Mouse (Mus musculus) testis, postnatal 10 days (tissue): ENCODE data around the gene Prok1.

Experiments
- DNase-seq: peaks from one replicate; pipeline ENCODE4 v3.0.0; 2021; ENCODE audit warnings: low spot score

Gene Prok1

DNA sequence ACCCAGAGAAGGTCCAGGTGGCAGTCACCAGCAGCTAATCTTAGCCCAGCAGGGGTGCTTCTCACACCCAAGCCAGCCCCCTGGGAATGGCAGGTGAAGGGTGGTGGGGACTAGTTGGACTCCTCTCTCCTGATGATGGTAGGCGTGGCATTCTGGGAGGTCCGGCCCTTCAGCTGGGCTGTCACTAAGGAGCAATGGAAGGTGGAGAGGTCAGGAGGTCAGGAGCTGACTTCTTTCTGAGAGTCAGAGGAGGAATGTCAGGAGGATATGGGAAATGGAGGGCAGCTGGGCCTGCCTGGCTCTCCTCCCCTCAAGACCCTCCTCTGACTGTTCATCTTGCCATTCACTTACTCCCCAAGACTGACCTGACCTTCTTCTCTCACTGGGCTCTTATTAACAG, 1.5 kb downstream of the Prok1 start:
- no peak for DNase-seq

DNA sequence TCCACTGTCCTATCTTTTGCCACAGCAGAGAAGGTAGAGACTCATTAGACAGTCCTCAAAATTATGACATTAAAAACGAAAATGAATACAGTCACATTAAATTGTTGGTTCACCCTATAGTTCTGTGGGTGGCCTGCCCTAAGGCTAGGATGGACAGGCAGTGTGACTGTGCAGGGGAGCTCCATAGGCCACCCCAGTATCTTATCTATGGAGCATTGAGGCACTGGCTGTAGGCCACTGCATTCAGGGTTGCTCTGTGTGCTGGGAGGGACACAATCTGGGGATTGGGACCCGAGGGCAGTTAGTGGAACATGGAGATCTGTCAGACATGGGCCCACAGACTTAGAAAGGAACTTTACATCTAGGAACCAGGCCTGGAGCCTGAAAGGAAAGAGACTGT, 5.6 kb downstream of the Prok1 start:
- no peak for DNase-seq

DNA sequence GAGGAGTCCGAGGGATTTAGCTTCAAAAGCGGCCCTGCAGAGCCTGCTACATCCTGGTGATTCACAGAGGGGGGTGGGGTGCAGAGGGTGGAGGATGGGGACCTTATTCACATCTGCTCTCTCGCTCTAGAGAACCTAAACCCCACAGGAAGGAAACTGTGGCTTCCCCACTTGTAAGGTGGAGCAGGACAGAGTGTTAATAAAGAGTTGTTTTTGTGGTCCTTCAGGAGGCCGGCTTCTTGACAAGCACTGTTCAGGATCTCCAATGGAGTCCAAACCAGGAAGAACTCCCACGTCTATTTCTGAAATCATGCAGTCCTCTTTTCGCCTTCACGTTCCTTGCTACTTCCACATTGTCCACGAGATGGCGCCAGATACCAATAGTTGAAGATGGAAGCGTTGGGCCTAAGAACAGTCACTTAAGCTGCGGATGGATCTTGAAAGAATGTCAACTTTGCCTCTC, 6.1 kb downstream of the Prok1 start:
- DNase-seq, result peak; percentile 92

DNA sequence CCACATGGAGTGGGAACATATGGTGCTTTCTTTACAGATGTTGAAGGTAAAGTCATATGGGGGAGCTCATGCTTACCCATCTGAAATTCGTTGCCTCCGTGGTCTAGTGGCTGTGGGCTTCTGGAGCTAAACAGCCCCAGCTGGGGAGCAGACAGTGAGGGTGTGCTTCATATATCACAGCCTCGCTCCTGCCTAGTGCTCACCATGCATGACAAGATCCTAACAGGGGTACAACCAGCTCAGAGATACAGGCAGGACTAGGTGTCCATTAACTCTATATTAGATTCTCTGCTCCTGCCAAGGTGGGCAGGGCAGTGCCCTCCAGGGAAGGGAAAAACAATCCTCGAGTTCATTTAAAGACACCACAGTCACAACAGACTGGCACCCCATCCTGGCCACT, 8.3 kb downstream of the Prok1 start:
- no peak for DNase-seq

DNA sequence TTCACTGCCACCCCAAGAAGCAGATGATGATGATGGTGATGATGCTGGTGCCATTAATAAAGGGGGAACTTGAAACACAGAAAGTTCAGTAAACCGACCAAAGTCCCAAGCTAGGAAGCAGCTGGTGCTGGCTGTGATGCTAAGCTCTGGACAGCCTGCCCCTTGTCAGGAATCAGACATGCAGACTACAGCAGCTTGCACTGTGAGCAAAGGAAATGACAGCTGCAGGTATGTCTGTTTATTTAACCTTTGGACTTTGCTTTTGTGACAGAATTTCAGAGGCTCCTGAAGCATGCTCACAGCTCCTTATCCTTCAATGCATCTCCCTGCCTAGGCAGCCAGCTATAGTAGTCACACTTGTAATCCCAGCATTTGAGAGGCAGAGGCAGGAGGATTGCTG, 9.0 kb downstream of the Prok1 start, which contains the start of gene A630076J17Rik:
TSS of gene A630076J17Rik (plus strand) at position 88 of the 400 bp plus-strand sequence.
- DNase-seq, result no peak

DNA sequence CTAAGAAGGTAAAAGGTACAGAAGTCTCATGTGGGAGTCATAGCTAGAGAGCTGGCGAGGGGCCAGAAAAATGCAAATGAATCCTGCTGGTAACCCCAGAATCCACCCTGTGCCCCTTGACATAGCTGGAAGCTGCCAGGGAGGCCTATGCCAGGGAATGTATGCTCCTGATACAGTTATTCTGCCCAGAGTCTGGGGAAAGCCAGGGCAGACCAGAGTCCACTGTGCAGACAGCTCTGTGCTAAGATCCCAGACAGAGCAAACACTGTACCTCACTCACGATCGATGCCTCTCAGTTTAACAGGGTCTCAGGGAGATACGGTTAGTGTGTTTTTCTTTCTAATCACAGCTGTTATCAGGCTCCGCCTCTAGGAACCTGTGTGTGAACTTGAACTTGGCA, 9.7 kb downstream of the Prok1 start:
- peak; percentile 53 for DNase-seq

DNA sequence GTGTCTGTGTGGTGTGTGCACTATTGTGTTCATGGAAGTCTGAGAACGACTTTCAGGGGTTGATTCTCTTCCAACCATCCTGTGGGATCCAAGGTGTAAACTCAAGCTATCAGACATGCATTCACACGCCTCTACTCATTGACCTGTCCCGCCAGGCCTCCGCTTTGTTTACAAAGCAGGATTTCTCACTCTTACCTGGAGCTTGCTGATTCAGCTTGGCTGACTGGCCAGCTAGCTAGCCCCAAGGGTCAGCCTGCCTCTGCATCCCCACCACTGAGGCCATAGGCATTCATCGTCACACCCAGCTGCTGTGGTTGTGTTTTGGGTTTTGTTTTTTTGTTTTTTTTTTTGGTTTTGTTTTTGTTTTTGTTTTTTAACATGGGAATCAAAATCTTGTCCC, 10.3 kb downstream of the Prok1 start:
- DNase-seq, result no peak

DNA sequence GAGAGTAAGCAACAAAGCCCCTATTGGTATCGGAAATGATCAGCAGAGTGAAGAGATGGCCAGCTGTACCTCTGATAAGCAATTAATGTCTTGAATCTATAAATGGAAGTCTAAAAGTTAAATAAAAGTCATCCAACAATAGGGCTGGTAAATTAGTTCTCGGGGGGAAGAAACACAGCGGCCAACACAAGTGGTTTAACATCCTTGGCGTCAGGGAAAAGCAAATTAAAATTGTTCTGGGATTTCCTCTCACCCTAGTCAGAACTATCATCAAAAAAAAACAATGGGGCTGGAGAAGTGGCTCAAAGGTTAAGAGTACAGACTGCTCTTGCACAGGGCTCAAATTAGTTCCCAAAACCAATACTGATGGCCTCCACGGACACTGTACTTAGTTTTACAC, 13.7 kb downstream of the Prok1 start:
- DNase-seq, result no peak

DNA sequence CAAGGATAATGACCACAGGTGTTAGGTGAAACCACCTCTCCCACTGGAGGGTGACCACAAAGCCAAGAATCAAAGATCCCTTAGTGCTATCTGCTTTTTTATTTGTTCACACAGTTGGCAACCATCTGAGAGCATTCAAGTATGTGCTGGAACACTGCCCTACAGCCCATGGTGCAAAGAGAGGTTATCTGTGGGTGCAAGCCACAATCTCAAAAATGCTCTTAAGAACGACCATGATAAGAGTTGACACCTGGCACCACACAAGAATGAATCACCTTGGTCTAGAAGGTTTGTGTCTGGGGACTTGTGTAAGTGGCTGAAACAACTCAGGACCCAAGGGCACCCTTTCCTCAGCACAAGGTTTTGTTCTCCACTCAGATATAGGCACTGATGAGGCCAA, 16.3 kb downstream of the Prok1 start:
- no peak for DNase-seq

DNA sequence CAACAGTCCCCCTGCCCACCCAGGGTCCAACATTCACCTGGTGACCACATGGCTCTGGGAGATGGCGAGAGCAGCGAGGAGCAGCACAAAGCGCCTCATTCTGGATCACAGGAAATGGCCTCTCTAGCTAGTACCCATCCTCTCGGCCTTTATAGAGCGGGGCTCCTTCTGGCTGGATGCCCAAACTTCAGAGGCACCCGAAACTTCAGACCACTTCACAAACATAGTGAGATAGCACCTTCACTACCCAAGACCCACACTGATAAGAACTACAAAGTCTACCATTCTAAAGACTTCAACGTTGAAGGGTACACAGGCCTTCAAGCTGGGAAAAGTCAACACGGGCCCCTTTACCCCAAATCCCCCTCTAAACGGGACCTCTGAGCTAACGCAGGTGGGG, 17.9 kb downstream of the Prok1 start, which contains the start of gene Cym:
TSS of gene Cym (minus strand) at position 125 of the 400 bp plus-strand sequence.
- DNase-seq, result no peak

DNA sequence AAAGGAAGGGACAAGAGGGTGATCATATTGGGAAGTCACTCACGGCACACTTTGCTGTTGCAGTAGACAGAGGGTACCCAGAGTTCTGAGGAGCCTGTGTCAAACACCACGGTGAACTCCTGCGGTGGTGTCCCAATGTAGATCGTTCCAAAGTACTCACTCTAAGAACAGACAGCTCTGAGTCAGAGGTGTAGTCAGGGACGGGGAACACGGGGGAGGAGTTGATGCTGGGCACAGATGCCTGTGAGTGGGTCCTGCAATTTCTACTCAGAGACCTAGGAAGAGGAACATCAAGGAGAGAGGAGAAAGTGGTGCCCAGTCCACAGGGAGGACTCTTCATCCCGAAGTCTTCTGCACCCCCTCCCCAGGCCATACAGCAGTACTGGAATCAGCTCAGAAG, 20.9 kb downstream of the Prok1 start:
- no peak for DNase-seq

DNA sequence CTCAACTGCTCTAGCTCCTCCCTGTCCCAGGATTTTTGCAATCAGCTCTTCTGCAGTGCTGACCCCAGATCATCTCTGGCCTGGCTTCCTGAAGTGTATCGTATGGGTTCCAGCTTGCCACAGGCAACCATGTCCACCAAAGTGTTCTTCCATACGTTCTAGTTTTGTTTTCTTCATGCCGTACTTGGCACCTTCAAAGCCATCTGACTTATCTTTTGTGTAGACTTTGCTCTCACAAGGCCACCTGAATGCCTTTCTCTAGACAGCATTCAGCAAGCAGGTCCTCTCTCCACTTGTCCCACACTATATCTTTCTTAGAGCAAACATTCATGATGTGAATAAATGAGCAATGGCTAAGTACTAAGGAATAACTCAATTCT, 22.4 kb downstream of the Prok1 start:
- DNase-seq, result no peak

DNA sequence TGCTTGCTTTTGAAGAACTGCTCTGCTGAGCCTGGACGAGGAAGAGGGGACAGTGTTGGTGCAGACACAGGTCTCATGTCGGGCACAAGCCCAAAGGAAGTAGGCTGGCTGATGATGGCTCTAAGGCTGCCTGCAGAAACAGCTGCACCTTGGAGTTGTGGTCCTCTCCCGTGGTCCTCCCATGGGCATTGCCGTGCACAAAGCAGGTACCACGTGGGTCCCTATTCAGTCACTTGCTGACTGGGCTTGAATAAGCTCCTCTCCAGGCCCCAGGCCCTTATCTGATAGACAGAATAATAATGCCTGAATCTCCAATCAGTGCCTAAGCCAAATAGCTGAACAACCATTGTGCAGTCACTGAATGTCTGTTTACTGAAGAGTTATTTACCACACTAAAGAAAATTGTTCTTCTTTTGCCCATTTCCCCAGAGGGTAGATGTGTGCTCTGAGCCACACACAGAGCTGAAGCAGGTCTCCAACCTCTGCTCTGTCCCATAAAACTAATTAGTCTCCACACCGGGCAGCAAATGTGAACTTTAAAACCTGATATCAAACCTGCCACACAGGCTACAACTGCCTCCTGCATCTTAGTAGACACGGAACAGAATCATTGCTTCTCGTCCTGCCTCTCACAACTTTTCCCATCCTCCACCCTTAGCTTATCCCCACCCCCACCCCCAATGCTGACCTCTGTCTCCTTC, 23.0 kb downstream of the Prok1 start:
- DNase-seq, result no peak

DNA sequence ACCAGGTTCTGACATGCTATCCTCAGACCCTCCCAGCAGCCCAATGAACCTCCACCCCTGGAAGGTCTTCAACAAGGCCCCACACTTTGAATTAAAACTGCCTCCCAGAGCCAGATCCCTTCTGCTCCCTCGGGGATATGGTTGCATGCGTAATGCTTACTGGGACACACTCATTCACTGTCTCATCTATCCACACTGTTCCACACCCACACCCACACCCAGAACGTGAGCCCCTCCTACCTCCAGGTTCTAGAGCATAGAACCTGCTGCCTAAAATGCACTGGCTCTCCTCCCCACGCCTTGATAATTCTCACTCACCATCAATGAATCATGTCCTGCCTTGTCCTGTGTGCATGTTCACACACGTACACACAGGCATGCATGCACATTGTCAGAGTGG, 24.9 kb downstream of the Prok1 start:
- no peak for DNase-seq

DNA sequence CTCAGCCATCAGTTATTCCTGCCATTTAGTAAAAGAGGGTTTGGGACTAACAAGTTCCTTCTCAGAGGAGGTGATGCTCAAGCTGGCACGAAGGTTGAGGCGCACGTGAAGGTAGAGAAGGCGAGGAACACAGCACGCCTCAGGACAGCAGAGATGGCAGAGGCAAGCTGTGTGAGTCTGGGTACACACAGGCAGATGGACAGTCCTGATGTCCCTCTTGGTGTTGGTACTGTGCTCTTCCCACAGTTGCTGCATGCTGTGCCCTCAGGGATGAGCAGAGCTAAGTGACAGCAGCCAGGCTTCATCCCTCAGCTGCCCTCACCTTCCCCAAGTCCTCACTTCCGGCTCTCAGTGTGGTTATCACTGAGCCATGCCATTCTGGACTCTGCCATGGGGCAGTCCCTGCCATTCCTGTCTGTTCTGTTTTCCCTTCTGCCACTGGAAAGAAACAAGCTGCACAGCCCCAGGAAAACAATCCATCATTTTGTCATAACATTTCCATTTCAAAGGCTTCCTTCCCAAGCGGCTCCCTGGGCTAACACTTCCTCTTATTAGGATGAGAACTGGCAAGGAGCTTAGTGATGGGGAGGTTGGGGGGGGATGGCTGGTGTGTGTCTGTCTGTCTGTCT, 31.8 kb downstream of the Prok1 start:
- no peak for DNase-seq

DNA sequence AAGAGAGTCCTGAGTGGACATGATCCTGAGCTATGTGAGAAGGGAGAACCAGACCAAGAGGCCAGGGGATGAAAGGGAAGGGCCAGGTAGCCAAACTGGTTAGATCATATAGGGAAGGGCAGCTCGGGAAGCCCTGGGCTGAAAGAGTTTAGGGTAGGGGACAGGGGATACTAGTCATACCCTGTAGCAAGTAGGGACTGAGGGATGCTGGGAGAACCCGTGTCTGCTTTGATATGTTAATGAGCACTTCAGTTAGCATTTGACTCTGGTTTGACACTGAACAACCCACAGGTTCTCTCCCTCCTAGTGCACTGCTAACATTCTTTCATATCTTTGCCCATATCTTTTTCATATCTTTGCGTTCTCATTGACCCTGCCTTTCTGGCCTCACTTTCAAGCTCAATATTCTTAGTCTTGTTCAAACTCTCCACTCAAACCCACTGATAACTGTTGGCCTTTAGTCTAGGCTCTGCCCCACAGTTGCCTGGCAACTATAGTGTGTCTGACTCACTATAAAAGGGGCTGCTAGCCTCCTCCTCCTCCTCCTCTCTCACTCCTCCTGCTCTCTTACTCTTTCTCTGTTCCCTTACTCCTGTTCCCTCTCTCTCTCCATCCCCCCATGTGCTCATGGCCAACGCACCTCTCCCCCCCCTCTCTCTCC, 32.9 kb downstream of the Prok1 start:
- DNase-seq, result no peak

DNA sequence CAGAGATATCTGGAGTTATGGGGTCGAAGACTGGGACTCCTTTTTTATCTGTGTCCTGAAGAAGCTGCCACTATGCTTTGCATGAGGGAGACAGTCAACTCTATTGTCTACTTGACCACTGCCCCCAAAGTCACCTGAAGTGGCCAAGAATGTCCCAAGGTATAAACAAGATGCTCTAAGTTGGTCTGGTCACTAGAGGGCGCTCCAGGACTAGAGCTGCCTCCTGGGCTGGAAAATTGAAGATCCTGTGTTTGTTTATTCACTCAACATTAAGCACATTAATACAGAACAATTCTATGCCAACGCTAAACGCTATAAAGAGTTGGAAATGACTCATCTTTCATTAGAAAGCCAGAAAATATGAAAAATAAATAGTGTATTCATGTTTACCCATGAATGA, 33.5 kb downstream of the Prok1 start:
- peak; percentile 88 for DNase-seq

DNA sequence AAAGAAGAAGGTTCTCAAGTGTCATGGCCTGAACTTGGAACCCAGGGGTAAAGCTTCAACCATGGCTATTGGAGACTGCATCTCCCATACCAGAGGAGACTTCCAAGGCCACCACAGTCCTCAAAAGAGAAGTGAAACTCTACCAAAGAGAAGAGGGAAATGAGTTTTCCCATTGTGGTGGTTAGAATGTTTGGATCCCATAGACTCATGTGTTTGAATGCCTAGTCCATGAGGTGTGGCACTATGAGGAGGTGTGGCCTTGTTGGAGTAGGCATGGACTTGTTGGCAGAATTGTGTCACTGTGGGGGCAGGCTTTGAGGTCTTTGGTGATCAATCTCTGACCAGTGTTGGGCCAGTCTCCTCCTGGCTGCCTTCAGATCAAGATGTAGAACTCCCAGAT, 34.3 kb downstream of the Prok1 start:
- no peak for DNase-seq

DNA sequence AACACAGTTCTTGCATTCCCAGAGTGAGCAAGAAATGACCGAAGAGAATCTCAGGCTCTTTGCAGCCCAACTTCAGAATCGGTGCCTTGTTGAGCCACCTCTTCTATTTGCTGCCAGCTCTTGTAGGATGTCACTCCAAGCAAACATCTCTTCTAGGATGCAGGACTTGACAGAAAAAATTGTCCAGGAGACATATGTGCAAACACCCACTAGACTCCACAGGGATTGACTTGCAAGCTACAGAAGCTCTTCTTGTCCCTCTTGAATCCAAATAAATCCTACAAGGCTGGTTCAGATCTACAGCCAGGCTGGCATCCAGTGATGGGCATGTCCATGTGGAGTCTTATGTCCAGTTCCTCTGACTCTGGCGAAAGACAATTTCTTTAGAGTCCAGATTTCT, 35.1 kb downstream of the Prok1 start:
- DNase-seq, result no peak

DNA sequence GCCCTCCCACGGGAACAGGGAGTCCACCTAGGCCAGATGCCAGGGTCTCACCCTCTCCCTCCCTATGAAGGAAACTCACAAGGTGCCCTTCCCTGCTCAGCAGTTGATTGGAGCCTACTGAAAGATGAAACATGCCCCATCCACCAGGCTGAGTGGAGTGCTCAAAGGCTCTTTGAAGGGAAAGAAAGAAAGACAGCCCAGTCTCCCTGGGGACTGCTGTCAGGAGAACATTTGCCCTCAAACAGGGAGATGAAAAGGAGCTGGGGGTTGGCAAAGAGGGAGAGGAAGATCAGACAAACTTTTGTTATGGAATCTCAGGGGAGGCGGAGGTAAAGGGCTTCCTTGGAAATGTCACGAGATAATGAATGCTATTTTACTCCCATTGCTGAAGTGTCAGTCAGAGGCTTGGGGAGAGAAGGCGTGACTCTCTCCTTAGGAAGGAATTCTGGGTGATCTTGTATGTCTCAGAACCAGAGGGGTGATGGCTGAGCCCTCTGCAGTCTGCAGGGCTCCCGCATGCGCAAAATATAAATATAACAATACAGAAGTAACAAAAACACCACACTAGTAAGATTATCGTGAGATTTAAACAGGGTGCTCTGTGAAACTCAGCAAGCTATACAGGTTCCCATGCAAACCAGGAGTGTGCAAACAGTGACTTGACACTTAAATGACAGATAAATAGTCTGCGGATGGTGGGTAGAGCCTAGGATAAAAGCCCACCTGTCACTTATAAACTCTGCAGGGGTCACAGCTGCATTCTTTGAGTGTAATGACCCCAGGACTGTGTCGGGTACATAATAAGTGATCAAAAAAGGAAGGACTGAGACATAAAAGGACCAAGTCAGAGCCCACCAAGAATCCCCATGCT, 38.0 kb downstream of the Prok1 start:
- DNase-seq, result no peak

DNA sequence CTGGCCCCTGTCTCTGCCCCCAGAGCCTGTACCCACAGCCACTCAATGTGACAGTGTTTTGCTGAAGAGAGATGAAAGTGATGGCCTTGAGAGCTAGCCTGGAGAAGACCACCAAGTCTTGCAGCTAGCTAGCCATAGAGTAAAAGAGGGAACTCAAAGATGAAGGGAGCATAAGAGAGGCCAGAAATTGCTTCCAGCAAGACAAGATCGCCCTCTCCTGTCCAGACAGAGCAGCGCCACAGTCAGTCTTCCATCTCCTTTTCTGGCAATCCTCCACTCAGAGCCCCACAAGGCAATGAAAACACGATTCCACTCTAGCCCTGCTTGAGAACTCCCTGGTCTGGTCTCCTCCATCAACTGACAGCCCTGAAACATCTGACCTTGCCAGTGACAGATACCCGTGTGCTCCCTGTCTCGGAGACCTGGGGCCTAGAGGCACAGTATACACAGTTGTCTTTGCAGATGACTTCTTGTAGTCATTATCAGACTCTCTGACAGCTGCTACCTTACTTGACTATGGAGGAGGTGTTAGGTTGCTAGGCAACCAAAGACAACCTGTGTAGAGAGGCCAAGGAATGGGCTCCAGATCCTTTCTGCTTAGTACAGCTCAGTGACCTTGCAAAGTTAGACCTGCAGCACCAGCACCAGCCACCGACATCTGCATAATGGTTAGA, 51.1 kb downstream of the Prok1 start:
- peak; percentile 62 for DNase-seq

DNA sequence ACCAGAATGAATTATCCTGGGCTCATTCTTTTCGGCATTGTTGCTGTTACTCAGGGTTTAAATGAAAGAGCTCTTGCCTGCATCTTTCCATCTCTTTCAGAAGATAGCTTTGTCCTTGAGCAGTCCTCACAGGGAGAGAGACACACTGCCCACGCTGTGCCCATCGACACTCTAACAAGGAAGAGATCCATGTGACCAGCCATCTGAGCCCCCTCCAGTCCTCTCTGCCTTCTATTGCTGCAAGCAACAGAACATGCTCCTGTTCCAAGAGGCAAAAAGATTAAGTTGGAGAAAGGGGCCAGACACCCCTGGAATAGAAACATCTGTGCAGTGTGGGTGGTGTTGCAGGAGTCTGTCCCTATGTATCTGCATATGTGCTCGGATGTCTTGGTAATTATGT, 52.5 kb downstream of the Prok1 start:
- DNase-seq, result no peak
